Mouse (Mus musculus): Measurements from ENCODE around the gene Nckap5. TPM values are rescaled to one million over a fixed set of nuclear protein-coding genes. Genes with fewer than 3 reads are reported as not detected.

Nckap5 gene
- polyA plus RNA-seq, 1 experiment: 0.49 TPM

DNA sequence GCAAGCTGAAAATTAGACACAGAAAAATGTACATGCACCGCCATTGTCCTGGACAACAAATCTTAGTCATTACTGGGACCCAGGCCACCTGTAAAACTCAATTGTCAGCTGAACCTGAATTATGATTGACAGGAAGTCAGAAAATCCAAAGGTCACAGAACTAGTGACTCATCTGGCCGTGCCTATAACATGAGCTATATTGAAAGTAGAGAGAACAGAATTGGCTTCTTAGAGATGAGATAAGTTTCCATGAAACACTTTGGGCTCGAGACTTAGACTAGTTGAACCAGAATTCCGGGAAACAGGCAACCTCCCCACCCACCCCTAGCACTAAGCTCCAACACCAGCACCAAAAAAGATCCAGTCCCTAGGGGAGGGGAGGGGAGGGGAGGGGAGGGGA, 82.7 kb downstream of the Nckap5 start:
- TF ChIP-seq GATA1 (IDR thresholded peaks at IDR 0.05; ENCODE audit: borderline replicate concordance, low read length): no peak
- no peak for TF ChIP-seq FLI1 (IDR thresholded peaks at IDR 0.05; ENCODE audit: low read length)
- peaks cover 10% of the 10 kb centered on the region; the same call in 1 of the 2 replicates for H3K9me3 ChIP-seq

DNA sequence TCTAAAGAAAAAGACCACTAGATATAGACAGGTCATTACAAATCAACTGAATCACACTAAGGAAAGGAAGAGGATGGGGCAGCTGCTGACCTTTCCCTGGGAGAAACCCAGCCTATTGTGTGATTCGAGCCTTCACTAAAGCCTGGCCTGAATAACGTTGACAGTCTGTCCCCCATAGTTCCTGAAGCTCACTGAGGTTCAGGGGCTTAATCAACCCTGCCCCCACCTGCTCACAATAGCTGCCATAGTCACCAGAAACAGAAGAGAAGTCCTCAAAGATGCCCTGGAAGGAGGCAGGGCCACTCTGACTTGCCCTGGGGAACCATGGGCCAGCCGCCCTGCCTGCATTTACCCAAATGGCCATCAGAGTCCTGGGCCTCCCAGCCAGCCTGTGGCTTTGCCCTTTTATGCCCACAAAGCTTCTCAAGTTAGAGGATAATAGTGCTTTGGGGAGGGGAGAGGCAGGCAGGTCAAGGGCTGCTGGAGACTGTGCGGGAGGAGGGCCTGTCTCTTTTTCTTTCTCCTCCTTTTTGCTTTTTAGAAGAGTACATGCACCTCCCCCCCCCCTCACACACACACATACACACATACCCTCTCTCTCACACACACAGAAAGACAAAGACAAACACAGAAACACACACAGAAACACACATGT, 85.0 kb downstream of the Nckap5 start:
- Histone ChIP-seq H3K36me3 (replicated peaks; ENCODE audit: low read length) (no peaks in the 10 kb centered on the region), H3K27me3 (replicated peaks) (no peaks in the 10 kb centered on the region), H3K4me3 (replicated peaks) (no peak overlapping the region), H3K4me1 (no peaks in the 10 kb centered on the region), H3K9me3 (peaks cover 5% of the 10 kb centered on the region; the same call in 1 of the 2 replicates)
- TF ChIP-seq GATA1 (IDR thresholded peaks at IDR 0.05; ENCODE audit: borderline replicate concordance, low read length): no peak
- no peak for TF ChIP-seq FLI1 (IDR thresholded peaks at IDR 0.05; ENCODE audit: low read length)

More for the DNA sequence above, 82.7 kb downstream of the Nckap5 start:
- Histone ChIP-seq H3K4me3 (replicated peaks) (no peak overlapping the region), H3K27me3 (replicated peaks) (no peaks in the 10 kb centered on the region), H3K4me1 (no peaks in the 10 kb centered on the region), H3K36me3 (replicated peaks; ENCODE audit: low read length) (no peaks in the 10 kb centered on the region)

DNA sequence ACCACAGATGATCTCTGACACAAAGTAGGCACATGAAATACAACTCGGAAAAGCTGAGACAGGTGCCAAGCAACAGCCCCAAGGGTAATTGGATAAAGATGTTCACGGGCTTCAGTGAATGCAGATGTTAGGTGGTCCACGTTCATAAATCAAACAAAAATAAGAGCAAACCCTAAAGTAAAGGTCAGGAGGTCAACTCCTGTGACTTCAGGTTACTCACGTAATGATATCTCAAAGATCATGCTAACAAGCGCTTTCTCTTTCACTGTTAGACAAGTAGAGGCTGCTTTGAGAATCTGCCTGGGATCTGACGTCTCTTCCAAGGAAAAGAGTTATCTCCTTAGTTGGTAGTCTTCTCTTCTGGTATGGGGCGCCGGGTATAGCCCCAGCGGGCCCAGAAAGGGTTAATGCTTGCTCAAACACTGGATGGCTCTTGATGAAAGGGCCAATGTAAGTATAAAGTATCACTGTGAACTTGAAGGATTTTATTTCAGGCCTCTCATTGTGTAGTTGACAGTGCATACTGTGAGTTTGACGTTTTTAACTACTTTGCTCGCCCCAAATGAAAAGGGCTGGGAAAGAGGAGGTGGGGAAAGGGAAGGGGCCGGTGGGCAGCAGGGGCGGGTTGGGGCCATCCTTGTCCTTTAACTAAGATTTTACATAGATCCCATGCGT, 85.8 kb downstream of the Nckap5 start:
- TF ChIP-seq FLI1 (IDR thresholded peaks at IDR 0.05; ENCODE audit: low read length) (no peak), GATA1 (IDR thresholded peaks at IDR 0.05; ENCODE audit: borderline replicate concordance, low read length) (no peak)
- Histone ChIP-seq H3K36me3 (replicated peaks; ENCODE audit: low read length) (no peaks in the 10 kb centered on the region), H3K27me3 (replicated peaks) (no peaks in the 10 kb centered on the region), H3K4me3 (replicated peaks) (no peak overlapping the region), H3K4me1 (no peaks in the 10 kb centered on the region), H3K9me3 (no peaks in the 10 kb centered on the region)

DNA sequence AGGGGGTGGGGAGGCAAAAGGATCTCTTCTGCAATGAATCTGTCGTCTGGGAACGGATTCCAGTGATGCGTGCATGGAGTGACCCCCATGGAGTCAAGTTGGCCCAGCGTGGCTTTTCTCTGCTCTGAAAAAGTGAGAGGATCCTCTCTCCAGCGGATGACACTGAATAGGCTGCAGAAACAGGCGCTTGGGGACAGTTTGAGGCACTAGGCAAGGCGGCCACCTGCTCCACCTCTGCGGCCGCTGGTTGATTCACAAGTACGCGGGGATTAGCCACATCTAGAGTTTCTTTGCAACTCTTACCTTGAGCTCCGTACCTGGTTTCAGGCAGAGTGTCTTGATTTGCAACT, 92.3 kb downstream of the Nckap5 start:
- TF ChIP-seq GATA1 (IDR thresholded peaks at IDR 0.05; ENCODE audit: borderline replicate concordance, low read length) (no peak), FLI1 (IDR thresholded peaks at IDR 0.05; ENCODE audit: low read length) (no peak)
- peak overlapping the region; percentile 80 for H3K4me3 ChIP-seq (replicated peaks)

DNA sequence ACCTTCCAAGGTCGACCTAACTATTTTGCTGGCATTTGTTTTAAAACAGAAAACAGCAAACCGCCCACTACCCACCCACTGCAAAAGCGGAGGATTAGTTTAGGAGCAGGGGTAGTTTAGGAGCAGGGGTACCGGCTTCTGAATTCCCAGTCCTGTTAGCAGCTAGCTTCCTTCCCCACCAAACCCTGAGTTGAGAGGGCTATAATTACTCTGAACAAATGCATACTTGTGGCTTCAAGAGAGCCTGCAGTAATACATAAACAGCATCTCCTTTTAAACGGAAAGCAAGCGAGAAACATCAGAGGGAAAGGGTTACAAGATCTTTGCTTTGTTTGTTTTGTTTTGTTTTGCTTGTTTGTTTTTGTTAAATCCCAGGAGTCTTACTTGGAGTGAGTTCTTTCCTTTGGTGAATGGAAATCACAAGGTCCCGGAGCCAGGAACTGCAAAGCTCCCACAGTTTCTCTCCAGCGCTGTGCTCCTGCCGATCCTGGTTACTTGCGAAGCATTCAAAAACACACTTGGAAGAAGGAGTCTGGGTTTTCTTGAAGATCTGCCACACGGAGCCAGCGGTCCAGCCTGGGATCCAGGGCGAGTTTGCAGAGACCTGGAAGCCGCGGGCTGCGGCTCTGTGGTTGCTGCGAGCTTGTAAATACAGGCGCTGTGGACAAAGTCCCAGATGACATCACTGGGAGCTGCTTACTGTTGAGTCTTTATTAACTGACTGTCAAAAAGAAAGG, 92.9 kb downstream of the Nckap5 start:
- no peak for TF ChIP-seq FLI1 (IDR thresholded peaks at IDR 0.05; ENCODE audit: low read length)
- no peak for TF ChIP-seq GATA1 (IDR thresholded peaks at IDR 0.05; ENCODE audit: borderline replicate concordance, low read length)
- Histone ChIP-seq H3K36me3 (replicated peaks; ENCODE audit: low read length) (no peaks in the 10 kb centered on the region), H3K27me3 (replicated peaks) (peaks cover 23% of the 10 kb centered on the region), H3K9me3 (no peaks in the 10 kb centered on the region), H3K4me3 (replicated peaks) (peak overlapping the region; percentile 80), H3K4me1 (0 out of 2 replicates have a peak, but pooled peaks cover 3% of the 10 kb centered on the region)

More for the DNA sequence above, 92.3 kb downstream of the Nckap5 start:
- H3K9me3 ChIP-seq: no peaks in the 10 kb centered on the region
- 0 out of 2 replicates have a peak, but pooled peaks cover 3% of the 10 kb centered on the region for H3K4me1 ChIP-seq
- H3K27me3 ChIP-seq (replicated peaks): peaks cover 23% of the 10 kb centered on the region
- H3K36me3 ChIP-seq (replicated peaks; ENCODE audit: low read length): no peaks in the 10 kb centered on the region

DNA sequence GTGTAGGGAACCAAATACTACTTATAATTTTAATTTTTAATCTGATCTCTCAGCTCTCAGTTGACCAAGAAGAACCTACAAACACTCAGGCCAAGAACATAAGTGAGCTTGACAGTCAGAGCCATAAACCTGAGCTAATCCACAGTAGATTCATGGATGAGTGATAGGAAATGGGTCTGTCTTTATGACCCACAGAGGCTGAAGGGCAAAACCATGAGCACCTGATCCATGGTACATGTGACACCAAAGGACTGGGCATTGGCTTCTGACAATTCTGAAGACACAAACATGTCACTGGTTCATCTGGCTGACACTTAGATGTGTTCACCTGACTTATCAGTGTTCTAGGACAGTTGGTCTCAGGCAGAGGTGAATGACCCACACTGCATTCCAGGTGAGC, 98.9 kb downstream of the Nckap5 start:
- Histone ChIP-seq H3K4me3 (replicated peaks) (no peak overlapping the region), H3K36me3 (replicated peaks; ENCODE audit: low read length) (no peaks in the 10 kb centered on the region), H3K27me3 (replicated peaks) (peaks cover 5% of the 10 kb centered on the region), H3K4me1 (no peaks in the 10 kb centered on the region), H3K9me3 (no peaks in the 10 kb centered on the region; the same call in 1 of the 2 replicates)
- TF ChIP-seq GATA1 (IDR thresholded peaks at IDR 0.05; ENCODE audit: borderline replicate concordance, low read length): no peak
- TF ChIP-seq FLI1 (IDR thresholded peaks at IDR 0.05; ENCODE audit: low read length): no peak

DNA sequence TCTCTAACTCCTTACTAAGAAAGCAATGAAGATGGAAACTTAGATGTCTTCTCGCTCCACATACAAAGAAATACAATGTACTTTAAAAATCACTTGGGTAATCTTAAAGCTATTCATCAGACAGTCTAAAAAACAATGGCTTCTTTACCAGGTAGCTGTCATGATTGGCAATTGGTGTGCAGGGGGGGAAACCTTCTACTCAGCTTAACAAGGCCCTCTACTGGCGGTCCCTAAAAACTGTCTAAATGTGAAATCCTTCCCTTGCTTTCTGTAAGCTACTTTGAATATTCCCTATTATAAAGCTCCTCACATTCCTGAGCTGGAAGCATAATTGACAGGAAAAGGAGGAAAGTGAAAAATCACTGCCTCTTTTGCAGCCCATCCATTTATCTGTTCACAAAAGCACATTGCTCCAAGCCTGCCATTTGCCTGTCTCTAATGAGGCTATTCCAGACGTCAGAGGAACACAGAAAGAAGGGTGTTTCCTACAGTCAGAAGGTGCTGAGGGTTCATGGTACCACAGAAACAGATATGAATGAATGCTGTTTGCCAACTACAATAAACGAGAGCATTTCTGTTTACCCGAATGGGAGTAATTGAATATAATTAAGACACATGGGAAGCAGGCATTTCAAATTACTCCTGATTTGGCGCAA, 104.1 kb downstream of the Nckap5 start:
- Histone ChIP-seq H3K27me3 (replicated peaks) (no peaks in the 10 kb centered on the region), H3K9me3 (no peaks in the 10 kb centered on the region; the same call in 1 of the 2 replicates), H3K4me1 (no peaks in the 10 kb centered on the region), H3K4me3 (replicated peaks) (no peak overlapping the region), H3K36me3 (replicated peaks; ENCODE audit: low read length) (no peaks in the 10 kb centered on the region)
- TF ChIP-seq FLI1 (IDR thresholded peaks at IDR 0.05; ENCODE audit: low read length): no peak
- TF ChIP-seq GATA1 (IDR thresholded peaks at IDR 0.05; ENCODE audit: borderline replicate concordance, low read length): no peak

DNA sequence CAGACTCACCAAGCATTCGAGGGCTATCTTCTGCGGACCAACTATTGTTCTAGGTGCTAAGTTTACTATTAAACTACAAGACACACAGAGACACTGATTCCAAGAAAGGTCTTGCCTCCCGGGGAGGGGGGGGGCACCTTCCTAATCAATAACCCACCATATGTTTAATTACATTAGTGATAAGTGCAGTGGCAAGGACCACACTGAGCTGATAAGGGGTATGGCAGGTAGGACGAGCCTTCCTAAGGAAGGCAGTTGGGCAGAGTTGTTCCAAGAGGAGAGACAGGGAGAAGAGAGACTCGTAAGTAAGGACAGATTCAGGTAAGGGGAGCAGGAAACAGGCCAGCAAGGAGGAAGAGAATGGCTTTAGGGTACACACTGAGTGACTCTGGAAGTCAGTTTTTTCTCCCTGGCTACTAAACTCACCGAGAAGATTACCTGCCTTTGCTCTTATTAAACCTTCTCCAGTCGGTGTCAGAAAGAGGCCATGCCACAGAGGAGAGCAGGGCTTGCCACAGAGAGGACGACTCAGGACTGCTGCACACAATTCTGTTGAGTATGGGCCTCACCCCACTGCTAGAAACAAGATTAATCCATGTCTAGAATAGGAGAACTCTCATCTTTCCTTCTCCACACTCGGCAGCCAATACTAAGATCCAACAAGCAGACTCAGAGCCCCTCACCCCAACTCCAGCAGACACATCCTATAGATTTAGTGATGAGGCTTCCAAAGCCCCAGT, 104.8 kb downstream of the Nckap5 start:
- H3K27me3 ChIP-seq (replicated peaks): peaks cover 2% of the 10 kb centered on the region
- H3K36me3 ChIP-seq (replicated peaks; ENCODE audit: low read length): no peaks in the 10 kb centered on the region
- TF ChIP-seq GATA1 (IDR thresholded peaks at IDR 0.05; ENCODE audit: borderline replicate concordance, low read length) (no peak), FLI1 (IDR thresholded peaks at IDR 0.05; ENCODE audit: low read length) (no peak)
- H3K4me1 ChIP-seq: no peaks in the 10 kb centered on the region
- no peaks in the 10 kb centered on the region; the same call in 1 of the 2 replicates for H3K9me3 ChIP-seq
- no peak overlapping the region for H3K4me3 ChIP-seq (replicated peaks)

DNA sequence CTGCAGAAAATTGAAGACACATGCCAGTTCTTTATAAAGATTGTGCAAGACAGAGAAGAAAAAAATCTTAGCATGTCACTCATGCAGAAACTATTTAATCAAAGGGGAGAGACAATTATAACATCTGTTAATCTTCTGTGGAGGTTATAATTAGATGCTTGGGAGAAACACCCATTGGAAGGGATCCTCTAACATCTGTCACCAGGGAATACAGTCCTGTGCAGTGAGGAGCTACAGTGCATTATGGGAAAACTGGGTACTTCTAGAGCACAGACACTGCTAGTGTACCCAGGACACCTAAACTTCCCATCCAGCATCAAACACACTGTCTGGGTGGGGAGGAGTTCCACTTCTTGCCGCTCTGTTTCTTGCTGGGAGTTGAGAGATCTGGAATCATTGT, 108.7 kb downstream of the Nckap5 start:
- Histone ChIP-seq H3K36me3 (replicated peaks; ENCODE audit: low read length) (no peaks in the 10 kb centered on the region), H3K4me1 (no peaks in the 10 kb centered on the region), H3K9me3 (no peaks in the 10 kb centered on the region), H3K4me3 (replicated peaks) (no peak overlapping the region), H3K27me3 (replicated peaks) (peaks cover 2% of the 10 kb centered on the region)
- TF ChIP-seq GATA1 (IDR thresholded peaks at IDR 0.05; ENCODE audit: borderline replicate concordance, low read length) (no peak), FLI1 (IDR thresholded peaks at IDR 0.05; ENCODE audit: low read length) (no peak)

All from megakaryocyte, embryonic 14.5 days (primary cell).